Mouse (Mus musculus) lung, adult 2 months (tissue): ENCODE data around the gene Dcaf17.

Experiments used
- CTCF ChIP-seq: fragments of 200-500 bp; IDR thresholded peaks from 2 replicates; pipeline ENCODE4 v1.5.1; 2011; ENCODE audit warnings: mild to moderate bottlenecking, low read length, control low read depth; ENCODE audit not compliant: insufficient read depth
- POLR2A ChIP-seq: fragments of 200-500 bp; IDR thresholded peaks from 2 replicates; pipeline ENCODE4 v1.6.1; 2011; ENCODE audit warnings: low read depth, mild to moderate bottlenecking, control low read depth, low read length, borderline replicate concordance; ENCODE audit errors: extremely low read depth

DNA sequence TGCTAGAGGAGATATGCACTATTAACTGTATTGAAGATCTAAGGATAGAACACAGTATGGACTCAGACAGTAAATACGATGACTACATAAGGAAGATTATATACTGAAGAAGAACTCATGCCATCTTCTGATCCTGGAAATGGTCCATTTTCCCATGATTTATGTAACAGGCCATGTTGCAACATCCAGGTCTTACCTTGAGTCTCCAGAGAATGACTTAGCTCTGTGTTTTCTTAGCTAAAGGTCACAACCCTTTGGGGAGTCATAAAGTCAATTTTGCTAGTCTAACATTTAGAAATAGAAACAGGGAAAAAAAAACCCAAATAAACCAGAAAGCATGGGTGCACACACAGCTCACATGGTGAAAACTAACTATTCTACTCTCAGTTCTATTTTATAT, 43.3 kb upstream of the Dcaf17 start:
- TF ChIP-seq CTCF (no peak), POLR2A (no peak)
